Mouse (Mus musculus) kidney, adult 2 months (tissue): ENCODE measurements around the gene Adssl1.

Experiments
- CTCF ChIP-seq: fragments of 200-500 bp; conservative IDR thresholded peaks from 2 replicates; pipeline ENCODE4 v1.5.1; 2011; ENCODE audit warnings: low read depth, mild to moderate bottlenecking, control low read depth, low read length, moderate library complexity, mixed read lengths; ENCODE audit not compliant: insufficient read depth, insufficient read length
- POLR2A ChIP-seq: fragments of 200-500 bp; IDR thresholded peaks from one replicate; pipeline ENCODE4 v1.6.1; 2011; ENCODE audit warnings: low read depth, low read length, control low read depth

DNA sequence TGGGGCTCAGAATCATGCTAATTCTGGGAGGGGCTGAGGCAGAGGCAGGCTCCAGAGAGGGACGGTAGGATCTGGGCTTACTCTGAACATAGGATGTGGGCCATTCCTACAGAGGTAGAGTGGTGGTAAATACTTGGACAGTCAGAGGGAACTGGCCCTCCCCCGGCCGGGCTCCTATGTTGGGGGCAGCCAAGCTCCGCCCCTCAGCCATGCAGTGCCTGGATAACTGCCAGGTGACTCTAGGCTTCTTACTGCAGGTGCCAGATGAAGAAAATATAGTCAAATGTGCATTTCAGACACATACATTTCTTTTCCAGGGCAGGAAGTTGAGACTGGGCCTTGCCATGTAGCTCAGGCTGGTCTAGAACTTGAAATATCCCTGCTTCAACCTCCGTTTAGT, 57.2 kb downstream of the Adssl1 start:
- no peak for TF ChIP-seq POLR2A
- TF ChIP-seq CTCF: no peak
